Mouse (Mus musculus) liver, postnatal 0 days (tissue): ENCODE measurements at regions not wholly inside any gene's neighbourhood (a gene's known extent, or its start where the extent isn't known, plus 50 kb on each side); places are given as distances from the start of the nearest gene placed in this dataset.

Experiments
- CTCF ChIP-seq: sonication (generic); IDR thresholded peaks from 2 replicates; pipeline ENCODE4 v1.5.1; 2016; ENCODE audit warnings: antibody characterized with exemption, low read depth
- EP300 ChIP-seq: IDR thresholded peaks from 2 replicates; pipeline ENCODE4 v1.6.1; 2016; ENCODE audit warnings: antibody characterized with exemption, low read depth, mild to moderate bottlenecking

GRCm38 (mm10) chr1:35992227-35992909 lies 75.8 kb upstream of the Hs6st1 start:
- no peak for TF ChIP-seq EP300
- TF ChIP-seq CTCF = no peak
